Mouse (Mus musculus) adrenal gland, adult 2 months (tissue): ENCODE data around the gene Elob. TPM values are rescaled to one million over a fixed set of nuclear protein-coding genes. Genes with fewer than 3 reads are reported as not detected.

ENCODE experiments used
- DNase-seq: peaks from one replicate; pipeline ENCODE4 v3.0.0; 2021
- long read RNA-seq: library from polyadenylated mRNA; stranded (forward); transcript quantifications from one replicate; pipeline ENCODE4 v2.0.0, GENCODE M21; 2021
- polyA plus RNA-seq: library from polyadenylated mRNA; depleted of rRNA; stranded (reverse); fragments of >200 nt; gene quantifications from 2 replicates; pipeline ENCODE4 v1.2.3, GENCODE M21; 2012; rRNA removed
- total RNA-seq, 2 experiments: library from RNA; stranded (reverse); gene quantifications; 2 replicates each; pipeline ENCODE4 v1.2.3; 2021

The Elob gene
- total RNA-seq (100 to 1,000 TPM; 447 to 451 TPM), polyA plus RNA-seq (513 and 552 TPM in 2 replicates)
- long read RNA-seq, transcript Elob-204 (4 exons, 414 nt): minor isoform, 8 of 300 reads
- long read RNA-seq, transcript Elob-202 (3 exons, 581 nt): minor isoform, 29 of 300 reads
- long read RNA-seq, transcript Elob-201 (4 exons, 537 nt): major isoform, 257 of 300 reads
- long read RNA-seq, partial matches to known transcripts: 1 of 300 reads
- long read RNA-seq, other reads (novel, unspliced or antisense): 1 of 300 reads

DNA sequence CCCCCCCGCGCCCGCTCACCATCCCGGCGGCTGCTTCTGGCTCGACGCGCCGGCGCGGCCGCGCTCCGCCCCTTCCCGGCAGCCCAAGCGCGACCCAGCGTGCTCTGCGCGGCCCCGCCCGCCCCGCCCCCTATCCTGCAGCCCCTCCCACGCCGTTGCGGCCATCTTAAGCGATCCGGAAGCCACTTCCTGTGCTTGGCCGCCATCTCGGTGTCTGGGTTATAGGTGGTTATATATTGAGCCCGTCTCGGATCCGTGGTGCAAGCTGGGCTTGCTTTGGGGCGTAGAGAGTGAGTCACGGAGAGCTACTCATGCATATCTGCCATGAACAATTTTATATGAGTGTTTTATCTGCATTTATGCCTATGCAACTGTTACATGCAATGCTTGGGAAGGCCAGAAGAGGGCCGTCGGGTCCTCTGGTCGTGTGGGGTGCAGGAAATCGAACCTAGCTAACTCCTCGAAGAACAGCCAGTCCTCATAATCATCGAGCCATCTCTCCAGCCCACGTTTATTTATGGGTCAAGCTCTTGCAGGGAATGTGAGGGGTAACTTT, at the start of gene Elob:
Gene Elob, minus strand, starts transcription at position 73 of the 556 bp plus-strand sequence.
- peak; percentile 91 for DNase-seq

- no peak for DNase-seq
Measured at GRCm38 (mm10) chr17:23877166-23877565, 48.2 kb upstream of the Elob start.

GRCm38 (mm10) chr17:23876741-23877140, 47.8 kb upstream of the Elob start:
- DNase-seq: no peak

DNA sequence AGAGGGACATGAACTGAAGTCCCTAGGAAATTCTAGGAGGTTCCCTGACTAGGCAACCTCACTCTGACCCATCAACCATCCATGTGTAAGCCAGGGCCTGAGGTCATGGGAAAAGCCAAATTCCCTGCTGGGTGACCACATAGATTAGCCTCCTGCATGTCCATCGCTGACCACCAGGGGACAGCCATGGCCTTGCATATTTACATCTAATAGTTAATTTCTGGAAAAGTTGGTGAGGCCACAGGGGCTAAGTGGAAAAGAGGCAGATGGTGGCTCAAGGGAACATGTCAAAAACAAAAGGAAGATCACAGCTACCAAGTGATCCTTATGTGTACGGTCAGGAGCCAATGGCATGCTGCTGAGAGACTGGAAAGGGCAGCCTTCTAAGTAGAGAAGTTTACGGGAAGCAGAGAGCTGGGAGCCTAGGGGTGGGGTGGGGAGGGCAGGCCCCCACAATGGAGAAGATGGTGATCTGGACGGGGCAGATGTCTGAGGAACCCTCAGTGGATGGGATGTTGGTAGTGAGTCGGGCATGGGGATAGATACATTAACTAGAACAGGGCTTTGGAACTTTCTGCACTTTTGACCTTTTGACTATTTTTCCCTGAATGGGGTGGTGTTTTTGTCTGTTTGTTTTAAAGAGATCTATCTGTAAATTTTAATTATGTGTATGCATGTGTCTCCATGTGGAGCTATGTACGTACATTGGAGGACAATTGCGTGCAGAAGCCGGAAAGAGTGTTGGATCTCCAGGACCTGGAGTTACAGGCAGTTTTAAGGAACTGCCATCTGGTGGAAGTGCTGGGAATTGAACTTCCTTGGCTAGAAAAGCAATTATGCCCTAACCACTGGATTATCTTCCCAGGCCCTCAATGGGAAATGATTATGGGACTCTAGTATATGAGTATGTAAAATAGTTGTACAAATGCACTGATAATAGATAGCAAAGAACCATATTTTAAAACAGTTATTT, 45.2 kb upstream of the Elob start:
- peak; percentile 40 for DNase-seq

DNA sequence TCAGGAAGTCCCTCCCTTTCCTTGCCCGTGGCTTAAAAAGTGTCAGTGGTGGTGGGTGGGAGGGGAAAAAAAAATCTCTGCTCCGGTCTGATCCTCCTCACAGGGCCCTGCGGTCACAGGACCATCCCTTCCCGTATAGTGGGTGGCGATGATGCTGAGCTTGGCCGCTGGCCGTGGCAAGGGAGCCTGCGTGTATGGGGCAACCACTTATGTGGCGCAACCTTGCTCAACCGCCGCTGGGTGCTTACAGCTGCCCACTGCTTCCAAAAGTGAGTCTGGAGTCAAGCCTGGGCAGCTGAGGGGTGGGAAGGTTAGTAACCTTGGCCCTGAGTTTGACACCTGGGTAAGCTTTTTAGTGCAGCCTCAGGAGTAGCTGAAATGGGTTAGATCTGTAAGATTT, 39.6 kb upstream of the Elob start:
- DNase-seq: peak; percentile 35

DNA sequence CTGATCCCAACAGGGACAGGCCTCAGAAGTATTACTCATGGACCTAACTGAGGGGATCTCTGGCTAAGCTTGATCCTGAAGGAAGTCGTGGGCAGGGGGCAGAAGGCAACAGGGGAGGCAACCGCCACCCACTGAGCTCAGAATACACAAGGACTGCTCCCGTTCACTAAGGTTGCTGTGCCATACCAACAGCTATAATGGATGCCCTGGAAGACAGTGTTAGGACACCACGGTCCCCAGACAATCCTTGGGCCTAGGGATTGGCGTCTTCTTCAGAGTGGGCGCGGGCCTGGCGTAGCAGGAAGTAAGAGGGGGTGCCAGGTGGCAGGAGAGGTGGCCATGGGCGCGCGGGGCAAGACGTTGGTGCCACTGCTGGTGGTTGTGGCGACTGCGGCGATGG, 38.8 kb upstream of the Elob start, which contains the start of gene Prss21:
Gene Prss21, plus strand, starts transcription at position 301 of the 400 bp plus-strand sequence.
- DNase-seq: no peak

DNA sequence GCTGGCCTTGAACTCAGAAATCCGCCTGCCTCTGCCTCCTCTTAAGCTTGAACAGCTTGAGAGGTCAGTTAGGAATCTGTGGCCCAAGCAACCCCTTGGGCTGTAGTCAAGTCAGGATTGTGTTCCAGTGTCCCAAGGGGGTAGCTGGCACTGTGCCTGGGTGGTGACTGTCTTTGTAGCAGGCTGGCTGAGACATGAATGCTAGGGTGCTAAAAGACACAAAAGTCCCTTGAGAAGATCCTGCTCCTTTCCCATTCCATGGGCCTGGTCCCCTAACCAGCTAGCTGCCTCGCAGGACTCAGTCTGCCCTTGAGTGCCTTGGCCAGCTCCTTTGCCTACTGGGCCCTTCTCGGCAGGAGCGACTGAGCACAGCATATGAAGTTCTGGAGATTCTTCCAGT, 34.0 kb upstream of the Elob start:
- no peak for DNase-seq

DNA sequence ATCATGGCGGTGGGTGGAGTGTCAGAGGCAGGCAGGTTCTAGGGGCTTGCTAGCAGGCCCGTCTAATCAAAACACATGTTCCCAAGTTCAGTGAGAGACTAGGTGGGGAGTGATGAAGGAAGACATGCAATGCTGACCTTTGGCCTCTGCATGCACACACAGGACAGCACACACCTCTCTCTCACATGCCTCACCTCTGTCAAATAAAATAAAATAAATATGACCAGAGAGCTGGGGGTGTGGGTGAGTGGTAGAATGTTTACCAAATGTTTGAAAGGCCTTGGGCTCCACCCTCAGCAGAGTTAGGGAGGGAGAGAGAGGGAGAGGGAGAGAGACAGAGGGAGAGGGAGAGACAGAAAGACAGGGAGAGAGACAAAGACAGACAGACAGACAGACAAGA, 29.0 kb upstream of the Elob start:
- DNase-seq: no peak

- no peak for DNase-seq
Measured at GRCm38 (mm10) chr17:23857193-23857592, 28.3 kb upstream of the Elob start.

DNA sequence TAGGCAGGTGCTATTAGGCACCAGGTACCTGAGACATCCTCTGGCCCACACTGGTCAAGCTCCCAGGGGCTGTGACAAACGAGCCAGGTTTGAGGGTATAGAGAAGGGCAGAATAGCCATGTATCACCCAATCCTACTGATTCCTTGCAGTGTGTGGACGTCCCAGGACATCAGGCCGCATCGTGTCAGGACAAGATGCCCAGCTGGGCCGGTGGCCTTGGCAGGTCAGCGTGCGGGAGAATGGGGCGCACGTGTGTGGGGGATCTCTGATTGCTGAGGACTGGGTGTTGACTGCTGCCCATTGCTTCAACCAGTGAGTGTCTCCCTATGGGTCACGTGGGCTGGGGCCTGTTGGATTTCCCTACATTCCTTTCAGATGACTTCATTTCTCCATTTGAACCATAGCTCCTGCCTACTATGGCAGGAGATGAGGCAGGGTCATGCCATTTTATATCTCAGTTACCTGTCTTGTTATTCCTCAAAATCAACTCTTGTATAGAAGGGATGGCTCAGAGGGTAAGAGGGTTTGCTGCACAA, 25.4 kb upstream of the Elob start:
- DNase-seq: no peak

- peak; percentile 61 for DNase-seq
Measured at GRCm38 (mm10) chr17:23853292-23853691, 24.4 kb upstream of the Elob start.

GRCm38 (mm10) chr17:23850853-23851749, 22.2 kb upstream of the Elob start:
- DNase-seq: peak; percentile 44

DNA sequence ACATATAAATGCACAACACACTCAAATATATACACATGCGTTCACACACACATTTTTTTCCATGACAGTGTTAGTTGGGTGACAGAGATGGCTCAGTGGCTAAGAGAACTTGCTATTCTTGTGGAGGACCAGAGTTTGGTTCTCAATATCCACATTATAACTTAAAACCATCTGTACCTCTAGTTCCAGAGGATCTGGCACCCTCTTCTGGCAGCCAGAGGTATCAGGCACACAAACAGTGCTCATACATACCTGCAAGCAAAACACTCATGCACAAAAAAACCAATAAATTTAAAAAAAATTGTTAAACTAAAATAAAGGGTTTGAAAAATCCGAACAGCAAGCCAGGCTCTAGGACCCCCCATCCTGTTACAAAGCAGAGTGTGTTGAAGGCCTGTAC, 21.1 kb upstream of the Elob start:
- no peak for DNase-seq

- DNase-seq: peak; percentile 65
Measured at GRCm38 (mm10) chr17:23843812-23844273, 14.9 kb upstream of the Elob start, which contains the start of the genes Prss32 and Prss41. TSS of gene Prss32 (plus strand) at chr17:23843855. TSS of gene Prss41 (minus strand) at chr17:23844172.

- no peak for DNase-seq
Measured at GRCm38 (mm10) chr17:23843141-23843811, 14.3 kb upstream of the Elob start.

GRCm38 (mm10) chr17:23841145-23841544, 12.2 kb upstream of the Elob start:
- DNase-seq: no peak

DNA sequence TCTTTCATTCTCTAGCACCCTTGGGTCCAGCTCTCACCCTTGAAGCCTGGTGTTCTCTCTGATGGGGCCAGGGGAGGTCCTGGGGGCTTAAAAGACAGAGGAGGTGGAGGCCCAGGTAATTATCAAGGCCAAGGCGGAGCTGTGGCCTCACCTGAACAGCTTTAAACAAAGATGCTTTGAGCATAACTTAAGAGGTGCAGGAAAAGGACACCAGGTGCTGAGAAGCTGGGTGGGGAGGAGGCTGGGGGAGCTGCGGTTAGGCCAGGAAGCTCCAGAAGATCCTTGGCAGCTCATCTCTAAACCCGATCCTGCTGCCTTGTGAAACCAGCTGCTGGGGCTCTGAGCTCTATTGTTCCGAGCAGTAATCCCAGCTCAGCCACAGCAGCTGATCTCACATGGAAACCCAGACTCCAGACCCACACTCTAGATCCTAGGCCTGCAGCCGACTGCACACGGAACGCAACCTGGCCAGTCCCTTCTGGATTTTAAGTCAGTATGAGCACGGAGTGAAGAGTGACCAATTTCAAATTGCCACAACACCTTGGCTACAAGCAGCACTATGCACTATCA, 7.2 kb upstream of the Elob start, which contains the start of gene Prss33:
Gene Prss33, minus strand, starts transcription at position 51 of the 570 bp plus-strand sequence.
- DNase-seq: no peak

GRCm38 (mm10) chr17:23831201-23831600, 2.3 kb upstream of the Elob start:
- DNase-seq: no peak

GRCm38 (mm10) chr17:23828271-23829001, 500 bp downstream of the Elob start:
- no peak for DNase-seq
